In the genomic region with DNA sequence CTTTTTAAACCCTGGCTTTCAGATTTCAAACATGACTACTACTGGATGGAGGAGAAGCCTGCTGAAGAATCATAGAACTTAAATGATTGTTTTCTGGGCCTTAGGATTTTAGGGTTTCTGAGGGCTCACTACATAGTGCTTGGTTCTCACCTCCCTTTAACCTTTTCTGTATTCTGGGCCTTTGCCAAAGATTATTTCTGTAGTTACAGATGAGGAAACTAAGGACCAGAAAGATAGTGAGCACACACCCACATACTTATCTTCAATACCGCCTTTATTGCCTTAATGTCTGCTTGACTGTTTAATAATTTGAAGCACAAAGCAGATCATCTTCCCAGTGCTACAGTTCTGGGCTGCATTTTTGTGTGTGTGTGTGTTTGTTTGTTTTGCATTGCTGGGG, we compare ENCODE assay signal across 8 mouse cellular contexts. TPM values are rescaled to one million over a fixed set of nuclear protein-coding genes. Genes with fewer than 3 reads are reported as not detected.
A peak's percentile ranks its signal among the peaks of the same experiment; 100 is the strongest.
DNase-seq lines count a peak whose midpoint lies in the region; ATAC-seq and TF ChIP-seq lines count a peak whose summit lies in the region.

No protein-coding gene starts in this region.

- no peak for DNase-seq in gastrocnemius, adult 2 months
- no peak for DNase-seq in gastrocnemius, adult 18-20 months (ENCODE audit: low spot score)
- DNase-seq in CH12.LX (ENCODE audit: extremely low read depth), result no peak
- DNase-seq in right cerebral cortex, adult 18-20 months, result no peak
- DNase-seq in ovary, postnatal 36 days (ENCODE audit: low spot score), result no peak

- peak overlapping the region; percentile 97 for H3K27ac ChIP-seq in gastrocnemius, adult 2 months
- no peak overlapping the region for H3K27ac ChIP-seq in CH12.LX (ENCODE audit: insufficient read depth, low read depth)
- H3K27ac ChIP-seq in forebrain, embryonic 15.5 days (replicated peaks), result no peak overlapping the region; the same call in 1 of the 2 replicates
- peak overlapping the region; percentile 98 for H3K27ac ChIP-seq in liver, embryonic 16.5 days (ENCODE audit: low read length)

- peaks cover 47% of the 10 kb centered on the region for H3K79me2 ChIP-seq in CH12.LX (replicated peaks; ENCODE audit: control insufficient read depth, extremely low read depth, insufficient read depth, poor library complexity, severe bottlenecking)

- 61% methylated on average over 1 of the region's 1 CpGs for WGBS in forebrain, embryonic 15.5 days
- 13% methylated on average over 1 of the region's 1 CpGs for WGBS in liver, embryonic 16.5 days (ENCODE audit: insufficient replicate concordance)

- TF ChIP-seq RAD21 in CH12.LX (IDR thresholded peaks at IDR 0.05; ENCODE audit: low read depth, low read length), result no peak

- TF ChIP-seq CTCF in gastrocnemius, adult 2 months (IDR thresholded peaks at IDR 0.05), result no peak
- no peak for TF ChIP-seq CTCF in CH12.LX (conservative IDR thresholded peaks at IDR 0.05 in 1 of 2, IDR thresholded peaks at IDR 0.05 in 1 of 2; ENCODE audit: low read depth in 2 of 2, low read length in 2 of 2)

- H3K4me1 ChIP-seq in CH12.LX (ENCODE audit: control insufficient read depth in 1 of 2, insufficient read depth in 2 of 2), result peaks cover 0 to 30% of the 10 kb centered on the region in 2 experiments; a peak in 2 of 4 replicates
- H3K4me1 ChIP-seq in forebrain, embryonic 15.5 days, result peaks cover 25% of the 10 kb centered on the region
- peaks cover 23% of the 10 kb centered on the region for H3K4me1 ChIP-seq in liver, embryonic 16.5 days (ENCODE audit: control insufficient read depth, low read depth, low read length)

- intact Hi-C loops in gastrocnemius, adult 2 months (cut with DNase I), result loop anchor here (5.0 kb wide), 2 partner anchors 70 to 225 kb away; a partner anchor contains a TSS

- dilution Hi-C loops in CH12.LX (cut with MboI; ENCODE audit: extremely low pct_ligation_motif_present, extremely low pct_unique_long_range_greater_than_20kb, low sequenced_read_pairs), result no loop called here

- peaks cover 0 to 4% of the 10 kb centered on the region in 2 experiments for H3K36me3 ChIP-seq in CH12.LX (replicated peaks in 1 of 2; ENCODE audit: control insufficient read depth in 1 of 2, insufficient read depth in 1 of 2, low read length in 1 of 2)
- H3K36me3 ChIP-seq in forebrain, embryonic 15.5 days, result no peaks in the 10 kb centered on the region
- H3K36me3 ChIP-seq in liver, embryonic 16.5 days (ENCODE audit: control insufficient read depth, insufficient read depth), result no peaks in the 10 kb centered on the region

- TF ChIP-seq EP300 in CH12.LX (IDR thresholded peaks at IDR 0.05; ENCODE audit: low read length), result no peak

- no peak for ATAC-seq in forebrain, embryonic 15.5 days (replicated peaks)
- ATAC-seq in liver, embryonic 16.5 days (ENCODE audit: low read depth), result no peak
- no peak for ATAC-seq in cerebellum, adult (ENCODE audit: insufficient number of reproducible peaks, low FRiP score, low TSS enrichment)

- no peaks in the 10 kb centered on the region for H3K9me3 ChIP-seq in CH12.LX (replicated peaks; ENCODE audit: low read length)
- H3K9me3 ChIP-seq in forebrain, embryonic 15.5 days, result no peaks in the 10 kb centered on the region
- no peaks in the 10 kb centered on the region for H3K9me3 ChIP-seq in liver, embryonic 16.5 days (replicated peaks; ENCODE audit: control insufficient read depth, low read length)

- no peaks in the 10 kb centered on the region for H3K27me3 ChIP-seq in CH12.LX (replicated peaks)
- no peaks in the 10 kb centered on the region for H3K27me3 ChIP-seq in forebrain, embryonic 15.5 days
- no peaks in the 10 kb centered on the region for H3K27me3 ChIP-seq in liver, embryonic 16.5 days (ENCODE audit: control insufficient read depth, insufficient read depth, low read depth, low read length)

- peak overlapping the region; percentile 100 for H3K9ac ChIP-seq in CH12.LX (ENCODE audit: insufficient read depth, low read depth)
- peak overlapping the region; percentile 98 for H3K9ac ChIP-seq in forebrain, embryonic 15.5 days (replicated peaks)
- peak overlapping the region; percentile 98 for H3K9ac ChIP-seq in liver, embryonic 16.5 days (ENCODE audit: low read depth, low read length)

- H3K4me3 ChIP-seq in gastrocnemius, adult 2 months, result peak overlapping the region; percentile 84
- H3K4me3 ChIP-seq in CH12.LX (replicated peaks in 1 of 3; ENCODE audit: low read depth in 2 of 3, low read length in 2 of 3, poor library complexity in 1 of 3), result peak overlapping the region; percentile 66 to 91 (median 86)
- H3K4me3 ChIP-seq in forebrain, embryonic 15.5 days, result peak overlapping the region; percentile 95
- peak overlapping the region; percentile 92 for H3K4me3 ChIP-seq in liver, embryonic 16.5 days (ENCODE audit: low read depth, low read length)

- no peak for TF ChIP-seq POLR2A in CH12.LX (IDR thresholded peaks at IDR 0.05; ENCODE audit: low read depth, low read length)

- peak overlapping the region; percentile 98 for H3K4me2 ChIP-seq in CH12.LX (ENCODE audit: insufficient read depth, low read depth, poor library complexity, severe bottlenecking)
- H3K4me2 ChIP-seq in forebrain, embryonic 15.5 days (replicated peaks), result peak overlapping the region; percentile 59
- H3K4me2 ChIP-seq in liver, embryonic 16.5 days (ENCODE audit: low read depth, low read length), result peak overlapping the region; percentile 96

- in situ Hi-C loops in CH12.LX (cut with MboI; ENCODE audit: low pct_ligation_motif_present, low pct_unique_long_range_greater_than_20kb, low sequenced_read_pairs), result no loop called here

TF ChIP-seq in CH12.LX, 34 proteins besides CTCF, POLR2A, EP300 and RAD21:
- TF ChIP-seq ZNF384 (IDR thresholded peaks at IDR 0.05; ENCODE audit: low read depth, low read length), result no peak
- no peak for TF ChIP-seq BHLHE40 (IDR thresholded peaks at IDR 0.05; ENCODE audit: low read depth, low read length)
- no peak for TF ChIP-seq CHD2 (IDR thresholded peaks at IDR 0.05; ENCODE audit: low read length)
- no peak for TF ChIP-seq IRF4 (IDR thresholded peaks at IDR 0.05; ENCODE audit: low read depth, low read length)

RNA-seq across cellular contexts. Expression of a gene that starts 5.2 kb away (rescaled TPM):
- total RNA-seq in gastrocnemius, adult 2 months (2021), result 100 to 1,000 TPM; 295 to 308 TPM
- total RNA-seq in gastrocnemius, adult 18-20 months (2021), result 100 to 1,000 TPM; 302 to 318 TPM
- total RNA-seq in CH12.LX (2012; rRNA removed), result 78.8 and 80.0 TPM in 2 replicates
- 112 and 130 TPM in 2 replicates for total RNA-seq in CH12.LX (2014; rRNA removed)
- 98.4 and 125 TPM in 2 replicates for polyA plus RNA-seq in CH12.LX (2012; ENCODE audit: insufficient read length, low read depth)
- 55.2 and 66.9 TPM in 2 replicates for polyA plus RNA-seq in forebrain, embryonic 15.5 days (2015; fragmentation: Nextera tagmentation; extraction: Ambion mirVana)
- polyA plus RNA-seq in liver, embryonic 16.5 days (2015; fragmentation: Nextera tagmentation; extraction: Ambion mirVana), result 11.0 and 12.1 TPM in 2 replicates

Comparison
In these comparisons a context has a peak if more than half of its experiments do, and no peak if none do; other contexts are left out.
1. H3K27ac ChIP-seq: peak in gastrocnemius, adult 2 months (single experiment) and liver, embryonic 16.5 days (single experiment); none in CH12.LX (single experiment) and forebrain, embryonic 15.5 days (single experiment).
2. Peak in every context shown above with its lines, with median percentiles within 50 percentile points of each other: H3K4me3 ChIP-seq, H3K4me2 ChIP-seq and H3K9ac ChIP-seq.